Mouse (Mus musculus) G1E-ER4 (cell line): Measurements from ENCODE around the gene Med13. TPM values are rescaled to one million over a fixed set of nuclear protein-coding genes. Genes with fewer than 3 reads are reported as not detected.

ENCODE experiments used
- GATA1 ChIP-seq: IDR thresholded peaks from one replicate; pipeline ENCODE4 v1.8.0; 2012; ENCODE audit warnings: low read length, inconsistent platforms
- polyA plus RNA-seq: library from polyadenylated mRNA; stranded (reverse); fragments of >175 nt; gene quantifications from 2 replicates; pipeline ENCODE4 v1.2.3, GENCODE M21; 2012

Med13 gene
- polyA plus RNA-seq, 1 experiment = 1.4 TPM

DNA sequence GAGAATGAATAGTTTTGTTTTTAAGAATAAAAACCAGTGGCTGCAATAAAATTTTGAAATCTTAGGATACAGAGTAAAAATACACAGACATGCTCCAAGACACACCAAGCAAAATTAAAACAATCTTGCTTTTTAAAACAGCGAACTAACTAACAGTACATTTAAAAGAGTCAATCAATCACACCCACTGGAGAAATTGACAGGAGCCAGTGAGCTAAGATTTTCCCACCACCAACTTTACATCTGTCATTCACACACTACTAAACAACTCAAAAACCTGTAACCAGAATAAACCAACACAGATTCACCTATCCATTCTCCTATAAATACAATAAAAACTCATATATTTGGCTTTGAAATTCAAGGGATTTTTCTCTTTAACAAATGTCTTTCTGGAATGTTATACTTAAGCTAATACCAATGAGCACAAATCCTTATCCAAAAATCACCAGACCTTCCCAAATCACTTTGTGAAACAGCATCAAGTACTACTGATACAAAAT, 6.7 kb downstream of the Med13 start:
- TF ChIP-seq GATA1 = no peak

DNA sequence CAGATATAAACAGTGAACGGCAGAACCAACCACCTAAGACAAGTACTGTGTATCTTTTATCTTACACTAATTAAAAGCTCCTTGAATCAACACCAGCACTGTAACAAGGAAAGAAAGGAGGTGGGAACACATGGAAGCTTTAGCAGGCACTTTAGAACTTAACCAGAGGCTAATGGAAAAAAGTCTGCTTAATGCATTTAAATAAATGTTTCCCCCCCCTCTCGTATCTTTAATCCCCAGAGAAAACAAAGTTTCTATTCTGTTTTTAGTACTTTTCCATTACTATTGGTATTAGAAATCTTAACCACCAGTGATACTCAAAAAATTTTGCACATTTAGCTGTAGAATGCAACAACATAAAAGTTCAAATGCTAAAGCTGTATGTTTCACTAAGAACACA, 8.1 kb downstream of the Med13 start:
- TF ChIP-seq GATA1 = no peak

DNA sequence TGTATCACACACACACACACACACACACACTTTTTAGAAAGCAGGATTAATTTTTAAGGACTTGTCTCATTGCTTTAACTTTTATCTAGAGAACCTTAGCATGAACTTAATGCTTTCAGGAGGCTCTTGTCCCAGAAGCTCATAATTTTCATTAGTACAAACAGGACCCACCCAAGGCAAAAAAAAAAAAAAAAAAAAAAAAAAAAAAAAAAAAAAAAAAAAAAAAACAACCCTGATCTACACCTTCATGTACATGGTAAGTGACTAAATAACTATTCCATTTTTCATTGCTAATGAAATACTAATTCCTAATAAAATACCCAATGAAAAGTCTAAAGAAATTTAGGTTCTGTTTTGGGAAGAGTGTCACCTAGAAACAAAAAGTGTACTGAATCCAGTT, 8.5 kb downstream of the Med13 start:
- no peak for TF ChIP-seq GATA1

DNA sequence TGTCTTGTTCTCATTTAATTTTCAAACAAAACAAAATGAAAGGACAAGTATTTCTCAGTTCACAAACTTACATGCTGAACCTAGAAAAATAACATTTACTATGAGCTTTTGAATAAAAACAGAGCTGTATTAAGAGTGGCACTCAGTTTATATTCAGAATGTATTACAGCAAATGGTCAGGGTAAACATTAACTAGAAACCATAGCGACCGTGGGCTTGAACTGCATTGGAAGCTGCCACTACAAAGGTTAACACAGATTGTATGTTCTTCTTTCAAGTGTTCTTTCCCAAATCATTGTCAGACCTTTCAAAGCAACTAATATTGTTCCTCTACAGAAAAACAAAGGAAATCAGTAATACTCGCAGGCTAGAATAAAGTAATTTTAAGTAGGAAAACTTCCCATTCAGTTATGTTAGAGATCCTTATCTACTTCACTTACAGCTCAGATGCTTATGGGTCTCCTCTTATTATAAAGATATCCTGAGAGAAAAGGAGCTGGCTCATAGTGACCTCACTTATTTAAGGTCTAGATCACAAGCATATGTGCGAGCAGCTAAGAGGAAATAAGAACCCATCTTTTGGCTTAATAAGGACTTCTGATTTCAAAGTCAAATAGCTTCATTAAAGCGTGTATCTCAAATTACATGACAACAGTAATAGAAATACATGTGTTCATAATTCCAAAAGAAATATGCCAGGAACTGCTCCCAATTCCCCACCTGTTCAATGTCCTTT, 9.8 kb downstream of the Med13 start:
- no peak for TF ChIP-seq GATA1

DNA sequence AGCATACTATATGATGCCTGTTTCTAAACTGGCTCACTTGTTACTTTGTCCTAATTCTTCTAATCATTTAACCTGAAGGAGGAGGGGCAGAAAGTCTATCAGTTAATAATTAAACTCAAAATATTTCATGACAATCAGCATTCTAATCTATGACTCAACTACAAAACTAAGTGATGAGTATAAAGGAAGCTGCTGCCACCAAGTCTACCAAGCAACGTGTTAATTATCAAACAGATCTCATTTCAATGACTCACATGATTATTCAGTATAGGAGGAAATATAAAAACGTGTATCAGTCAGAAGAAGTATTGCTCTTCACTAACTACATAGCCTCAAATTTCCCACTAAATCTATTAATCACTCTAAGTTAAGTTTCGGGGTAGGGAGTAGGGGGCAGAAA, 10.9 kb downstream of the Med13 start:
- no peak for TF ChIP-seq GATA1

DNA sequence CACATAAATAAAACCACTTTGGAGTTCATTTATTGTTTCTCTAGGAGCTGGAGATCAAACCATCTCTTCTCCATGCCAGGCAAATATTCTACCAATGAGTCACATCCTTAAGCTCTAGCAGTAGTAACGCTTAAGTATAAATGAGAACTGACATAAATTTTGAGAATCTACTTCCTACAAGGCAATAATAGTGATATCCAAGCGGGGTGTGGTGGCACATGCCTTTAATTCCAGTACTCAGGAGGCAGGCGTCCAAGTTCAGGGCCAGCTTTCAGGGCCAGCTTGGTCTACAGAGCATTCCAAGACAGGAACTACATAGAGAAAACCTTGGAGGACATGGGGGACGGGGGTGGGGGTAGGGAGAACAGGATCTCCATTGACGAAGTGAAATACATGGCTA, 33.2 kb downstream of the Med13 start:
- TF ChIP-seq GATA1 = no peak

DNA sequence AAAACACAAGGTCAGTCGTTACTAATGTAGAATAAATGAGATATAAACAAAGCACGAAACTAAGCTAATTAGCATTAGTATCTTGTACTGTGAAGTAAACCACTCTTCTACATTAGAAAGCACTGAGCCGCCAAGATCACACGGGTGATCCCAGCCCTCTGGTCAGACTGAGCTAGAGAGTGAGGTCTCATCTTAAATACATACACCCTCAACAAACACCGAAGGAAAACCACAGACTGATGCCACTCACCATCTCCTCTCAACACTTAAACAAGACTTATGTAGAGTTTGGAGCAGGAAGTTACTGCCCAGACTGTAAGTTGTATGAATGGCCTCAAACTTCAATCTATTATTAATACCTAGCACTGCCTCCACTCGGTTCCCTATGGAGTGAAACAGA, 47.1 kb downstream of the Med13 start:
- no peak for TF ChIP-seq GATA1

DNA sequence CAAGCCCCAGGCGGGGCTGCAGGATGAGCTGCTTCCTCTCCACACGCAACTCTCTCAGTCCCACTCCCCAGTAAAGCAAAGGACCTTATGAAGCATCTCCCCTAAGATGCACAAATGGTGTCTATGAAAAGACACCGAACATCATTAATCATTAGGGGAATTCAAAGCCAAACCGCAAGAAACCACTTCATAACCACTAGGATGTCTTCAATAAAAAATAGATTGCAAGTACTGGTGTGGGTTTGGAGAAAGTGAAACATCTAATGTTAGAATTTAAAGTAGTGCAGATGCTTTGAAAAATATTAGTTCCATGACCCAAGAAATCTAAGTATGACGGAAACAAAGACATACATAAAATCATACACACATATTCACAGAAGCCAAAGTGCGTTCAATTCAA, 65.7 kb downstream of the Med13 start:
- no peak for TF ChIP-seq GATA1

DNA sequence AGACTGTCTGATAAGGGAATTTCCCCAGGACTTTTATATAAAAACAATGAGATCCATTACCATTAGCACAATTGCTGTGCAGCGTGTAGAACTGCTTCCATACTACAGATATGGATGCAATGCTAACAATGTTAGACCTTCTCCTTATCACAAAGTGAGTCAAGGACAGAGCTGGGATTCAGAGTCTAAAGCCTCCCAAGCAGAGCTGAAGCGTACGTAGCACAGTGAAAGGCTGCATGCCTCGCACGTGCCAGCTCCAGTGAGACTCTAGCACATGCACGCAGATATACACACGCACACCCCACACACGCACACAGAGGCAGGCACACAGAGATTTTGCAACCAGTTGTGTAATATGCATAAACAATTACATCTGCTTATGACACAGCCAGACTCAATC, 71.7 kb downstream of the Med13 start:
- no peak for TF ChIP-seq GATA1

DNA sequence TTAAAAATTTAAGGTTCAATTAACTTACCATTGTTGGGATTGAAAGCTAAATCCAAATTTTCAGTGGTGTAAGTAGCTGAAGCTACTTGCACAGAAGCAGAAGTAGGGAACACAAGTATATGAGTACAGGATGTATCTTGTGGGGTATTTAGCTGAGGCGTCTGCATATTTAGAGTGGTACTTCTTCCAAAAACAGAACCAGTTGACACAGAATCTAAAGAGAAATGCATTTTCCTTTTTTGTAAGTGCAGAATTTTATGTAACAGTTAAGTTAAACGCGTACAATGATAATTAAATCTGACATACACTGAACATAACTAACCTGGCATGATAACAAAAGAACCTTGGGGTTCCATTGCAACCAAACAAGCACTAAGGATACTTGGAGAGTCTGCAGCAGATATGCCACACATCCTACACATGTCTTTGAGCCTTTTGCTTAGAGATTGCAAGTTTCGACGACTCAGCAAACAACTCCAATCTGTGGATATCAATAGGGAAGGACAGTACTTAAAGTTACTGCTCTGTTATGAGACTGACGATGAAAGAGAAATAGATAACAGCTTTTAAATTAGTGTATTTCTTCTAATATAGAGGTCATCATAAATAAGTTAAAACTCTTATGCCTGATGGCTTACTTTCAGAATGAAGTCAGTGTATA, 78.8 kb downstream of the Med13 start:
- TF ChIP-seq GATA1 = no peak

DNA sequence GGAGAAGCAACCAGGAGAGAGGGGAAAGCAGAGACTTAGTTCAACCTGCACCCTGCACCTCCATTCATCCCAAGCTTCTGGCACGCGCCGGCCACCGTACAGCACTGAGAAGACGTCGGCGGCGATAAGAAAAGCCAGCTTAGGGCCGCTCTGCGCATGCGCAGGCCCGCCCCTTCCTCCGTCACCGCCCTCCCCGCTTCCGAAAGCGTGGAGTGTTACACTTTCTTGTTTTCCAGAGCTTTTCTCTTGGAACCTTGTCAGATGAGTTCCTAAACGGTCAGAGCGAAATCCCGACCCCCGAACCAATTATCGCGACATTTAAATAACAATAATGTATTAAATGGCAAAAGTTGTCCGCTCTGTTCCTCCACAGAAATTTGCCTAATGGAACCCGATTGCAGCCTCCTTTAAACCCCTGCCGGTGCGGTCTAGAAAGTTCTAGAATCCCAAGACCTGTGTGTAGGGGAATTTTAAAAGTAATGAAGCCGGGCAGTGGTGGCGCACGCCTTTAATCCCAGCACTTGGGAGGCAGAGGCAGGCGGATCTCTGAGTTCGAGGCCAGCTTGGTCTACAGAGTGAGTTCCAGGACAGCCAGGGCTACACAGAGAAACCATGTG, 99.8 kb downstream of the Med13 start, which contains the start of gene Ints2:
Gene Ints2, minus strand, starts transcription at position 116 of the 617 bp plus-strand sequence.
- TF ChIP-seq GATA1 = no peak

DNA sequence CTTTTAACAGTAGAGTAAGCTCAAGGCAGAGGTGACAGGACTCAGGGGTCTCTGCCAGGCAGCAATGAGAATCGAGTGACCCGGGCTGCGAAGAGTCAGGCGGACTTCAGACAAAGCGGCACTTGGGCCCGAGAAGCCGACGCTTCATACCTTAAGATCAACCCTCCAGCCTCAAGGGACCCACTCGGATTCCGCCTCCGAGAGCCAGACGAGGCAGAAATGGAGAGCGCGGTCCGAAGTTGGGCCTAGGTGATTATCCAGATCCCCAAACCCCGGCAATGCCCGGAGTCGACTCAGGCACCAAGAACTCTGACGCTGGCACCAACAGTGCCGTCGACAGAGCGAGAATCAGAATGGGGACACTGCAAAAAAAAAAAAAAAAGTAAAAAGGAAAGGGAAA, 100.3 kb downstream of the Med13 start:
- no peak for TF ChIP-seq GATA1

DNA sequence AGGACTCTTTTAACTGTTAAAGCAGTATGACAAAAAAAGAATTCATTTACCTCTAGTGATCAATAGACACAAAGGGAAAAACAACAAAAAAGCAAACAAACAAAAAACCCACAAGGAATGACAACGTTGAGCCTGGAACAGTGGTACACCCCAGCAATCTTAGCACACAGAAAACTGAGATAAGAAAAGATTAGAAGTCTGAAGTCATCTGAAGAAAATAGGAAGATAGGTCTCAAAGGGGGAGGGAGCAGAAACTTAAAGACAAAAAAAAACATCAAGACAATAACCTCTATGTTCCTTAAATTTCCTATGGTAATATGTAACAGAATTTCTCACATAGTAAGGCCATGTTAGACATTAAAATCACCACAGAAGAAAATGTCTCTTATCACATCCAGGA, 104.1 kb downstream of the Med13 start:
- no peak for TF ChIP-seq GATA1

DNA sequence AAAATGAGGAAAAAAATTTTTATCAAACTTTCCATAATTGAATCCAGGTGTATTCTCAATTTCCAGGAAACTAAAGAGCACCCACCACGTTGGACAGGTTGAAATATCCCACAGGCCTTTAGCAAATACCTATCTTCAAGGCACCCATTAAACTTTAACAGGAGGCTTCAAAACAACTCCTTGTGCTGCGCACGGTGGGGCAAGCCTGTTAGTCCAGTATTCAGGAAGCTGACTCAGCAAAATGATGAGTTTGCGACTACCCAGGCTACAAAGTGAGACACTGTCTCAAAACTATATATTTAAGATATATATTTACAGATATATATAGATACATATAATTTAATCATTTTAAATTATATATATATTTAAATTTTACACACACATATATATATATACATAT, 125.0 kb downstream of the Med13 start:
- TF ChIP-seq GATA1 = no peak

DNA sequence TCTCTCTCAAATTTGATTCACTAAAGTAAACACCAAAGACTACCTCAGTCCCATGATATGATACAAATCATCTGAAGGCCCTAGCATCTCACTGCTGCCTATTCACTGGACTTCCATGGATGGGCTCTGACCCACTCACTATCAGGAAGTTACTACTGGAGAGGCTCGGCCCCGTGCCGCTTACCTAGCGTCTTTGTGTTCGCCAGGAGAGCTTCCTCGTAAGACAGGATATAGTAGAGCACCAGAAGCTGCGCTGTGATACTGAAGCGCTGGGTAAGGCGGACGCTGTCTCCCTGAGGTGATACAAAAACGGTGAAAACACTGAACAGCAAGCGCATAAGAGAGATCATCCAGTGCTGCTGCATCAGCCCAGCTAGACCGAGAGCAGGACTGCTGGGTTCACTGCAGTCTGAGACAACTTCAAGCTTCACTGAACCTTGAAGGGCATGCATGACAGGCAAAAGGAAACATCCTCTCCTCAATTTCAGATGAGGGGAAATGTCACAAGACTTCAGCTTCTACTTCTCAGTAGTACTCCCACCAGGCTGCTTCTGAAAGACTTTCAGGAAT, 125.5 kb downstream of the Med13 start:
- TF ChIP-seq GATA1 = no peak

DNA sequence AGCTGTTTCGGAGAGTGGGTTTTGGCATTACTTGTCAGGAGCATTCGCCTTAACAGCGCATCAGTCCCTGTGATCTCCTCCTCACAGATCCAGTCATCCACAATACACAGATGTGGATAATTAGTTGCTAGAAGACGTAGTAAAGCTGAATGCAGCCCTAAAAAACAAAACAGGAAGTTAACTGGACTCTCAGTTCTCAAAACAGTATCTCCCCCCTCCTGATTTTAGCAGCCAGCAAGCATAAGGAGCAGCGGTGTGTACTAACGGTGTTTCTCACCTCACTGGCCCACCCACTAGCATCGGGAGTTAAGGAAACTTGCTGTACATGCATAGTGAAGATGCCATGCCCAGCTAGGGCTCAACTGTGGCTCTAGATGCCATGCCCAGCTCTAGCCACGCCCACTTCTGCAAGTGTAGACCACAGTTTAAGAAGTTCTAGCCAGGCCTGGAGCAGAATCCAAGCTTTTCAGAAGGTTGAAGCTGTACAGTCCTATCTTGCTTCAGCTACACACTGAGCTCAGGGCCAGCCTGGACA, 130.7 kb downstream of the Med13 start:
- TF ChIP-seq GATA1 = no peak
